Mouse (Mus musculus) kidney, postnatal 0 days (tissue): ENCODE results near the gene Cd200r3. TPM values are rescaled to one million over a fixed set of nuclear protein-coding genes. Genes with fewer than 3 reads are reported as not detected.

Source experiments
- ATAC-seq: fragments of 200-750 bp; cut with Nextera tagmentation; replicated peaks from 2 replicates; pipeline ENCODE4 v1.8.0; 2017; ENCODE audit warnings: low read depth, moderate number of reproducible peaks, moderate TSS enrichment, moderate library complexity; ENCODE audit not compliant: low FRiP score
- DNase-seq: peaks from one replicate; pipeline ENCODE4 v3.0.0-alpha.2; 2016; ENCODE audit warnings: low spot score
- H3K27ac ChIP-seq: fragments of 300-500 bp; sonication (generic); 2 replicates; pipeline ENCODE4 v1.5.1; 2014; ENCODE audit warnings: mild to moderate bottlenecking
- H3K27me3 ChIP-seq: fragments of 300-500 bp; sonication (generic); 2 replicates; pipeline ENCODE4 v1.6.1; 2014; ENCODE audit warnings: low read length, mixed read lengths; ENCODE audit not compliant: insufficient read depth
- H3K36me3 ChIP-seq: fragments of 300-500 bp; sonication (generic); 2 replicates; pipeline ENCODE4 v1.6.1; 2014; ENCODE audit warnings: low read length, mixed read lengths; ENCODE audit not compliant: insufficient read depth
- H3K4me1 ChIP-seq: fragments of 300-500 bp; sonication (generic); replicated peaks from 2 replicates; pipeline ENCODE4 v1.6.1; 2014; ENCODE audit warnings: antibody characterized with exemption, low read length, mixed read lengths; ENCODE audit not compliant: insufficient read depth
- H3K4me2 ChIP-seq: fragments of 300-500 bp; sonication (generic); 2 replicates; pipeline ENCODE4 v1.6.1; 2014; ENCODE audit warnings: mild to moderate bottlenecking, low read length, moderate library complexity, mixed read lengths
- H3K4me3 ChIP-seq: fragments of 300-500 bp; sonication (generic); replicated peaks from 2 replicates; pipeline ENCODE4 v1.5.1; 2014; ENCODE audit warnings: low read depth, low read length
- H3K9ac ChIP-seq: fragments of 300-500 bp; sonication (generic); 2 replicates; pipeline ENCODE4 v1.6.1; 2014; ENCODE audit warnings: low read depth, low read length
- H3K9me3 ChIP-seq: fragments of 300-500 bp; sonication (generic); replicated peaks from 2 replicates; pipeline ENCODE4 v1.6.1; 2016; ENCODE audit warnings: low read length, inconsistent platforms, mixed read lengths
- CTCF ChIP-seq: IDR thresholded peaks from 2 replicates; pipeline ENCODE4 v1.5.1; 2016; ENCODE audit warnings: antibody characterized with exemption, low read depth, mild to moderate bottlenecking, moderate library complexity
- WGBS: fragments of 180-500 bp; shearing (Covaris S2); extraction: QIAGEN DNeasy Blood & Tissue Kit; methylation state at CpG from one replicate; pipeline ENCODE4 v1.1.7; 2014; 5-methylcytosine and 5-hydroxymethylcytosine counted together
- polyA plus RNA-seq: library from polyadenylated mRNA; unstranded; fragments of >200 nt; fragmentation: Nextera tagmentation; extraction: Ambion mirVana; gene quantifications from 2 replicates; pipeline ENCODE4 v1.2.1, GENCODE M21; 2015

Cd200r3 gene
- polyA plus RNA-seq, 1 experiment from 2014 or later = 0.83 TPM

DNA sequence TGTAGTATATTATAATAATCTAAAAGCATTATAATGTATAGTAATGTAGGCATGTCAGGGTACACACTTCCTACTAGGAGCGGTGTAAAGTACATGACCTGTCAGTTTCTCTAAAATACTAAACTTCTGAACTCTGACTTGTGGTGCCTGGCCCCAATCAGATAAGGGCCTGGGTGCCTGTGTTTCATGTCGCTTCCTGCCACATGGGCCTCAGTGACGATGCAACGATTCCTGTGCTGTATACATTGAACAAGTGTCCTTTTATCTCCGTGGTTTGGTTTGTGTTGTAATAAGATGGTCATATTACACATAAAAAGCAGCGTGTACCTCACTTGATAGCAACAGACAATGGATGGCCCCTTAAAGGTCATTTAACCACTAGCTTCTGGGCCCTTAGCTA lies 81.8 kb downstream of the Cd200r3 start:
- no peak overlapping the region for H3K27ac ChIP-seq
- no peaks in the 10 kb centered on the region for H3K27me3 ChIP-seq
- no peaks in the 10 kb centered on the region for H3K36me3 ChIP-seq
- no peaks in the 10 kb centered on the region for H3K9me3 ChIP-seq
- WGBS = 73% methylated on average over 6 of the region's 6 CpGs
- ATAC-seq = no peak
- H3K4me1 ChIP-seq = no peaks in the 10 kb centered on the region
- H3K4me3 ChIP-seq = no peak overlapping the region
- no peak for TF ChIP-seq CTCF
- no peak overlapping the region for H3K4me2 ChIP-seq
- no peak overlapping the region for H3K9ac ChIP-seq
- no peak for DNase-seq

DNA sequence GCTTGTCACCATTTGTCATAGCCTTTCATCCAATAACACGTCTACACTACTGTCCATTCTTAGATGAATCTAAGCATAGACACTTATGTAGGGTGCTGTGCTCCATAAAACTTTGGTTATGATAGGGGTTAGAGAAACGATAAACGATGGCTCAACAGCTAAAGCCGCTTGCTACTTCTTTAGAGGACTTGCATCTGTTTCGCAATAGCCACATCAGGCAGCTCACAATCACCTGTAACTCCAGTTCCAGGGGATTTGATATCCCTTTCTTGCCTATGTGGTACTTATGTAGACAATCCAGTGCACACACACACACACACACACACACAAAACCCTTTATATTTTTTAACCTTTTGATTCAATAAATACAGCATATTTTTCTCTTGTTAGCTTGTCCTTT lies 85.6 kb downstream of the Cd200r3 start:
- H3K27ac ChIP-seq = no peak overlapping the region
- H3K9ac ChIP-seq = no peak overlapping the region
- H3K36me3 ChIP-seq = no peaks in the 10 kb centered on the region
- no peak overlapping the region for H3K4me2 ChIP-seq
- ATAC-seq = no peak
- H3K4me3 ChIP-seq = no peak overlapping the region
- no peaks in the 10 kb centered on the region for H3K9me3 ChIP-seq
- DNase-seq = no peak
- no peak for TF ChIP-seq CTCF
- no peaks in the 10 kb centered on the region for H3K4me1 ChIP-seq
- WGBS = 90% methylated on average over 5 of the region's 5 CpGs
- no peaks in the 10 kb centered on the region for H3K27me3 ChIP-seq

DNA sequence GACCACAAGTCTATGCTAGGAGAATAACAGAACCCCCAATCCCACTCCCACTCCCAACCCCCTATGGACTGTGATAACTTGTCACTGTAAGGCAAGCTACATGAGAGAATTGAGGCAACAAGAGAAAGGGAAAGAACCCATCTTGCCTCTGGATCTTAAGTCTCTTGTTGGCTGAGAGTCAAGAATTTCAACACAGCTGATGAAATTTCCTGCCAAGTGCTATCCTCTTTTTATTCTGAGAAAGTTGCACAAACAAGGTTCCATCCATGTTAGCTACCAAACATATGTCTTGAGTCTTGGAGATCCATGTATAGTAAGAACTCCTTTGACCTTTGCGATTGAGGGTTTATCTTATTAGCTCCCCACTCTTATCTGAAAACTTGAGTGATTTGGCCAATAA lies 86.0 kb downstream of the Cd200r3 start:
- H3K9me3 ChIP-seq = no peaks in the 10 kb centered on the region
- H3K4me1 ChIP-seq = no peaks in the 10 kb centered on the region
- no peaks in the 10 kb centered on the region for H3K27me3 ChIP-seq
- ATAC-seq (no peak), DNase-seq (peak; percentile 59)
- 88% methylated on average over 1 of the region's 1 CpGs for WGBS
- H3K4me2 ChIP-seq = no peak overlapping the region
- H3K27ac ChIP-seq = no peak overlapping the region
- no peak for TF ChIP-seq CTCF
- H3K9ac ChIP-seq = no peak overlapping the region
- no peak overlapping the region for H3K4me3 ChIP-seq
- no peaks in the 10 kb centered on the region for H3K36me3 ChIP-seq

DNA sequence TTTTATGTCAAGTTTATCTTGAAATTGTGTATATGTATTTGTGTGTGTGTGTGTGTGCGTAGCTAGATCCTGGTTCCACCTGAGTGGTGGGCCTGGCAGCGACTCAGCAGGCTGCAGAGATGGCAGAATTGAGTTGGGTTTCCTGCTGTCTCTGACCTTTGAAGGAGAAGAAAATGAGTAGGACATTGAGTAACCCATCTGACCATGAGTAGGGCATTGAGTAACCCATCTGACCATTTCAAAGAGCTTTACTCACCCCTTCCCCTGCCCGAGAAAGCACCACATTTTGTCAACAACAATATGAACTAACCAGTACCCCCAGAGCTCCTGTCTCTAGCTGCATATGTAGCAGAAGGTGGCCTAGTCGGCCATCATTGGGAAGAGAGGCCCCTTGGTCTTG lies 86.6 kb downstream of the Cd200r3 start:
- no peak overlapping the region for H3K27ac ChIP-seq
- no peak for TF ChIP-seq CTCF
- 85% methylated on average over 4 of the region's 4 CpGs for WGBS
- ATAC-seq = no peak
- H3K9me3 ChIP-seq = no peaks in the 10 kb centered on the region
- no peak overlapping the region for H3K9ac ChIP-seq
- H3K27me3 ChIP-seq = no peaks in the 10 kb centered on the region
- no peaks in the 10 kb centered on the region for H3K4me1 ChIP-seq
- no peak overlapping the region for H3K4me2 ChIP-seq
- H3K4me3 ChIP-seq = no peak overlapping the region
- DNase-seq = no peak
- no peaks in the 10 kb centered on the region for H3K36me3 ChIP-seq

DNA sequence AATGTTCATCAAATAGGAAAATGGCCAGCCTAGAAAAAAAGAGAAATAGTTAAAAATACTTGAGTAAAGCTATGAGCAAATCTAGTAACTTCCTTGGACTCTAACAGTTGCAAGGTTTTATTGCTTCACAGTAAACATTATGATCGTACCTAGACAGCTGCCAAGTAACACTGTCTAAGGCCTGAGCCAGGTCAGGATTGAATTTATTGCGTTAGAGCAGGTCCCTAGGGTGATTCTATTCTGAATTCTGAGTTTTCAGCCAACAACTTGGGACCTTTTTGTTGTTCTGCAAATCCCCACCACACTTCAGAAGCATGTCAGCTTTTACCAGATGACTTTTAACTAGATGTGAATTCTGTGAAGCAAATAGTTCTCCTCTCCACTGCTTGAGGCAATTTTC lies 87.3 kb downstream of the Cd200r3 start:
- ATAC-seq = no peak
- H3K27ac ChIP-seq = no peak overlapping the region
- H3K4me1 ChIP-seq = no peaks in the 10 kb centered on the region
- no peak for TF ChIP-seq CTCF
- no peak overlapping the region for H3K4me3 ChIP-seq
- WGBS = 53% methylated on average over 2 of the region's 2 CpGs
- no peak overlapping the region for H3K4me2 ChIP-seq
- H3K27me3 ChIP-seq = no peaks in the 10 kb centered on the region
- no peaks in the 10 kb centered on the region for H3K36me3 ChIP-seq
- H3K9me3 ChIP-seq = no peaks in the 10 kb centered on the region
- peak; percentile 54 for DNase-seq
- no peak overlapping the region for H3K9ac ChIP-seq

Other genes with a start within 250 kb of the Cd200r3 start
- 5.1 and 5.3 TPM in 2 replicates for gene Nepro, start 219.4 kb upstream of the Cd200r3 start, polyA plus RNA-seq
- gene Gtpbp8, start 197.3 kb upstream of the Cd200r3 start, polyA plus RNA-seq = 30.5 and 30.6 TPM in 2 replicates
- gene Cd200r1, start 177.9 kb upstream of the Cd200r3 start, polyA plus RNA-seq = 0.69 and 0.97 TPM in 2 replicates
- 0.07 and 0.18 TPM in 2 replicates for gene Cd200r4, start 131.9 kb upstream of the Cd200r3 start, polyA plus RNA-seq
- gene Cd200r2, start 76.6 kb upstream of the Cd200r3 start, polyA plus RNA-seq = not detected in 2 replicates
- gene Ccdc80, start 149.7 kb downstream of the Cd200r3 start, polyA plus RNA-seq = 99.7 and 113 TPM in 2 replicates
- 22.9 and 24.2 TPM in 2 replicates for gene Slc35a5, start 215.0 kb downstream of the Cd200r3 start, polyA plus RNA-seq
- gene Atg3, start 215.1 kb downstream of the Cd200r3 start, polyA plus RNA-seq = 40.2 and 40.4 TPM in 2 replicates